Mouse (Mus musculus) heart, postnatal 25 days (tissue): ENCODE results near the gene Nexmif. TPM values are rescaled to one million over a fixed set of nuclear protein-coding genes. Genes with fewer than 3 reads are reported as not detected.
A peak's percentile ranks its signal among the peaks of the same experiment; 100 is the strongest.
"Not testable (repeated sequence)": the region's sequence is repeated elsewhere in the genome, so short reads cannot be mapped to it uniquely, and the experiment has no call there.

Experiments
- DNase-seq: peaks from one replicate; pipeline ENCODE4 v3.0.0; 2022; ENCODE audit warnings: low spot score
- intact Hi-C: fragments of 180-260 bp; cut with DNase I; formaldehyde crosslinking; loops from one replicate; pipeline ENCODE4 v1.15.1; 2025
- microRNA-seq: library from miRNA; unstranded; fragments of <30 nt; microRNA quantifications from one replicate; pipeline ENCODE4 v1.2.0, GENCODE M21; 2022
- total RNA-seq, 2 experiments: library from RNA; stranded (reverse); gene quantifications; 2 replicates each; pipeline ENCODE4 v1.2.3; 2021

Nexmif gene
- under 1 TPM; 0.14 to 0.29 TPM for total RNA-seq

- no peak for DNase-seq
- intact Hi-C loops = no loop called here
Observed at GRCm38 (mm10) chrX:104200736-104201591, at the start of gene Nexmif. TSS of gene Nexmif (minus strand) at chrX:104201185.

- DNase-seq = no peak
- intact Hi-C loops = no loop called here
Observed at GRCm38 (mm10) chrX:104208701-104209100, 7.7 kb upstream of the Nexmif start.

- DNase-seq = no peak
- intact Hi-C loops = no loop called here
Observed at GRCm38 (mm10) chrX:104201592-104202139, 681 bp upstream of the Nexmif start.

GRCm38 (mm10) chrX:104200388-104200735, 623 bp downstream of the Nexmif start:
- intact Hi-C loops = no loop called here
- no peak for DNase-seq

- peak; percentile 6 for DNase-seq
- intact Hi-C loops = no loop called here
Observed at GRCm38 (mm10) chrX:104199611-104200387, 1.2 kb downstream of the Nexmif start.

GRCm38 (mm10) chrX:104199070-104199469, 1.9 kb downstream of the Nexmif start:
- no peak for DNase-seq
- intact Hi-C loops = no loop called here

- DNase-seq = no peak
- intact Hi-C loops = no loop called here
Observed at GRCm38 (mm10) chrX:104196561-104196960, 4.4 kb downstream of the Nexmif start.

- no peak for DNase-seq
- intact Hi-C loops = loop anchor here (1.0 to 5.0 kb wide), 2 partner anchors 573 to 827 kb away; no protein-coding TSS in a partner anchor
Observed at GRCm38 (mm10) chrX:104179257-104179656, 21.7 kb downstream of the Nexmif start.

- intact Hi-C loops = no loop called here
- no peak for DNase-seq
Observed at GRCm38 (mm10) chrX:104150072-104150471, 50.9 kb downstream of the Nexmif start.

GRCm38 (mm10) chrX:104115266-104115665, 85.7 kb downstream of the Nexmif start:
- DNase-seq = not testable (repeated sequence)

GRCm38 (mm10) chrX:104114596-104114995, 86.4 kb downstream of the Nexmif start:
- intact Hi-C loops = no loop called here

More at GRCm38 (mm10) chrX:104115266-104115665, 85.7 kb downstream of the Nexmif start:
- intact Hi-C loops = not testable (repeated sequence)

GRCm38 (mm10) chrX:104054848-104055247, 146.1 kb downstream of the Nexmif start:
- no peak for DNase-seq
- intact Hi-C loops = no loop called here

More at GRCm38 (mm10) chrX:104114596-104114995, 86.4 kb downstream of the Nexmif start:
- no peak for DNase-seq

- peak; percentile 5 for DNase-seq
- intact Hi-C loops = no loop called here
Observed at GRCm38 (mm10) chrX:104040276-104040675, 160.7 kb downstream of the Nexmif start.

GRCm38 (mm10) chrX:104033843-104034242, 167.1 kb downstream of the Nexmif start:
- no peak for DNase-seq
- intact Hi-C loops = no loop called here

- no peak for DNase-seq
- intact Hi-C loops = no loop called here
Observed at GRCm38 (mm10) chrX:104032756-104033155, 168.2 kb downstream of the Nexmif start.

Small RNA genes lying within 50 kb of the gene (microRNA-seq; reads per million reads assigned to microRNA genes)
- gene Gm24993 (not detected), gene Mir672 (40.6 reads per million, percentile 47 among the genes with 10 or more reads in this experiment)

Other genes starting within 250 kb of the Nexmif start
- gene Rlim, start 219.9 kb downstream of the Nexmif start, total RNA-seq = 10 to 100 TPM; 19.8 to 23.1 TPM
- 10 to 100 TPM; 35.8 to 36.3 TPM for gene Abcb7, start 212.7 kb upstream of the Nexmif start, total RNA-seq